Mouse (Mus musculus): ENCODE data around the gene Txn2.

GRCm38 (mm10) chr15:77912585-77912984, 16.2 kb downstream of the Txn2 start:
- TF ChIP-seq CTCF (IDR thresholded peaks at IDR 0.05; ENCODE audit: low read depth): no peak
- no peak for TF ChIP-seq EP300 (IDR thresholded peaks at IDR 0.05; ENCODE audit: low read depth)
